Mouse (Mus musculus): ENCODE measurements around the gene Birc2. TPM values are rescaled to one million over a fixed set of nuclear protein-coding genes. Genes with fewer than 3 reads are reported as not detected.
"Not testable (repeated sequence)": the region's sequence is repeated elsewhere in the genome, so short reads cannot be mapped to it uniquely, and the experiment has no call there.

The Birc2 gene
- 10 to 100 TPM; 94.9 to 96.7 TPM for polyA plus RNA-seq (2017; shearing (Covaris generic))

GRCm38 (mm10) chr9:7836905-7837805 lies at the start of gene Birc2:
TSS of gene Birc2 (minus strand) at chr9:7837064.
- ATAC-seq, result peak; percentile 87

DNA sequence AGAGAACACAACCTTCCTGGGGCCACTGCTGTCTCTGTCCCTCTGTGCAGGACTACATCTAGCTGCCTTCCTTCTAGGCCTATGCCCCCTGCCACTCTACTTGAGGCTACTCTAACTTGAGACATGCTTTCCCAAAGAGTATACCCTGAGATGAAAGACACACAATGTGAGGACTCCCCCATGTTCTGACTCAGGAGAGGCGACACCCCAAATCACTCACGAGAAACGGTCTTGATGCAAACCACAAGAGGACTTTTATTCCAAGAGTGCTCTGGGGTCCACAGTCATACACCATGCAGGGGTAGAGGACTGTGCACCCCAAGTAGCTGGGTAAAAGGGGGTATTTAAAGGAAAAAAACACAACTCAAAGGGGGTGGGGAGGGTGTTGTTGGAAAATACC lies 47.5 kb upstream of the Birc2 start:
- no peak for ATAC-seq

GRCm38 (mm10) chr9:7882304-7882865 lies 45.5 kb upstream of the Birc2 start:
- no peak for ATAC-seq

- ATAC-seq, result no peak
Measured at GRCm38 (mm10) chr9:7873511-7874211, 36.8 kb upstream of the Birc2 start.

DNA sequence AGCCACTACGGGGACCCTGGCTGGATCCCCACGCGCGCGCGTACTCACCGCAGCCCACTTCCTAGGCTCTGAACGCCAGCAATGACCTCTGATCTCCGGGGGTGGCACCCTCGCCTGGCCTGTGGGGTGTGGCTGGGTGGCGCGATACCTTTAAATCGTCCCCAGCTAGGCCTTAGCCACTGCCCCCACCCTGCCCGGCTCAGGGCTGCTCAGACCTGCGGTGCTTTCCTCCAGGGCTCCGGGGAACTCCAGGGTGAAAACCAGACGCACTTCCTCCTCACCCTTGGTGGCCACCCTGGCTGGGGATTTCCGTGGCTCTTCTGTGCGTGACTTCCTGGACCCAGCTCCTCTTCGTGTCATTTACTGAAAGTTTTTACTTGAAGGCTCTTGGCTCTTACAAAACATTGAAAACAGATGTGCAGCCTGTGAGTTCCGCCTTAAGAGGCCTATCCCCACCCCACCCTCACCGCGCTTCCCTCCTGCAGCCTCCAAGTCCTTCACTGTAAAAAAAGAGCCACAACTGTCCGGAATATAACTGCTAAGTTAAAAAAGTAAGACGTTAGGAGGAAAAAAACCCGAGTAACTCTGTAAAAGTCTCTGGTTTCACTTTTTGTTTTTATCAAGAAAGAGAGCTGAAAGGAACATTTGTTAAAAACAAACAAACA lies 36.0 kb upstream of the Birc2 start, which contains the start of gene Birc3:
Birc3 (minus strand) TSS at position 412 of the 665 bp plus-strand sequence.
- peak; percentile 85 for ATAC-seq

GRCm38 (mm10) chr9:7872044-7872774 lies 35.3 kb upstream of the Birc2 start:
- no peak for ATAC-seq

DNA sequence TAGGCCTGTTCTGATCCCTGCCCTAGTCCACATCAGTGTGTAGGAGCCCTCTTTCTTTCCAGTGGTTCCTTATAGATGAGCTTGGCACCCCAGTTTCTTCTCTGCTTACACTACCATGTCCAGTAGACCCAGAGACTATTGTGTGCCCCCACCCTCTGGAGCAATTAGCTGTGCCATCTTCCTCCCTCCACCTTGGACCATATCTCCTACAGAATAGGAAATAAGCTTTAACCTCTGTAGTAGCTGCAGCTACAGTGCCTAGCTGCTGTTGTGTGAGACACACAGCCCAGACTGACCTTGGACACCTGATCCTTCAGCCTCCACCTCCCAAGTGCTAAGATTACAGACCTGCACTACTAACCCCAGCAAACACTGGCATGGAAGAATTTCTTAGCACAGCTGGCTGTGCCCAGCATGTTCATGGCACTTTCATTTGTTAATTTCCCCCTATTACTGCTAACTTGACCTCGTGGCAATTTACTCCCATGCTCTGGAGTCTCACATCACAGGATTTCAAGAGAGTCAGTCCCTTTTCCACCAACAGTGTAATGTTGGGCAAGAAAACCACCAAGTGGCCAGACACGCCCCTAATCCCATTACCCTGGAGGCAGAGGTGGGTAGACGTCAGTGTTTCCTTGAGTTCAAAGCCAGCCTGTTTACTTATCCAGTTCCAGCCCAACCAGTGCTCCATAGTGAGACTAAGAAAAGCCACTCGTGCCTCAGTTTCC lies 34.6 kb upstream of the Birc2 start:
- ATAC-seq, result peak; percentile 7

GRCm38 (mm10) chr9:7870556-7871315 lies 33.9 kb upstream of the Birc2 start:
- ATAC-seq, result no peak

DNA sequence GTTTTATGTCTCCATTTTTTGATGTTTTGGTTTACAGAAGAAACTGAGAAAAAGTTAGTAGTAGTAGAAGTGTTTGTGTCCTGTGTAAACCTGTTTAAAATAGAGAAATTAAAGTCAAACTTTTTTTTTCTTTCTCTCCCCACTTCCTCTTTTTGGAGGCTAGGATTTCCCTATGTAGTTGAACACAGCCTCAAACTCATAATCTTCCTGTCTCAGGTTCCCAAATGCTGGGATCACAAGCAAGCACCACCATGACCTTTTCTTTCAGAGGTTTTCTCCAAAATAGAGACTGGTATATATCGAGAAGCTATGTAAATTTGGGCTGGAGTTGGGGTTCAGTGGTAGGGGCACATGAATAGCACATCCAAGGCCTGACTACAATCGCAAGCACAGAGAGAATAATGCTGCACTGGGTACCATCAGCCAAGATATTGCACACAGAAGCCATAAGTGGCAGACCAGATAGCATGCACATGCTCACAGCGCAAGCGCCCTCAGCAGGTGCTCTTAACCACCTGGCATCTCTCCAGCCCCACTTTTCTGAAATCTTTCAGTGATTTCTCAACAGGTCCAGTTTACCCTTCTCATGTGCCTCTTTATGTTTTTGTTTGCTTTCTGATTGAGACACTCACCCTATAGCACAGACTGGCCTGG lies 32.1 kb upstream of the Birc2 start:
- no peak for ATAC-seq

DNA sequence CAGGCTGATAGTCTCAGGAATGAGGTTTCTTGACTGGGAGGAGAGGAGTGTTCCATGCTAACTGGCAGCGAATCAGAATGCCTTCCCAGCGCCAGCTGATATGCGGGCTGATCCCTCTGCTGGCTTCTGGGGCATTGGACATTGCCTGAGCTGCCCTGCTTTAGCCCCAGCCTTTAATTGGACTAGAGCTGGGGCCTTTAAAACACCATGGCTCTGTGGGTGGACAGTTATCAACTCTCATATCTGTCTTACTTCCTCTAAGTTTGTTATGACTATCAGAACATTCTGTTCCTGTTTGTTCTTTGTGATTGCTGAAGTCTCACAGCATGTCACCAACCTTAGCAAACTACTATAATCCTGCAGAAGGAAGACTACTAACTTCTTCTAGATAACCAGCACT lies 31.1 kb upstream of the Birc2 start:
- ATAC-seq, result peak; percentile 8

- ATAC-seq, result not testable (repeated sequence)
Measured at GRCm38 (mm10) chr9:7866981-7867380, 30.1 kb upstream of the Birc2 start.

- ATAC-seq, result no peak
Measured at GRCm38 (mm10) chr9:7860976-7861375, 24.1 kb upstream of the Birc2 start.

DNA sequence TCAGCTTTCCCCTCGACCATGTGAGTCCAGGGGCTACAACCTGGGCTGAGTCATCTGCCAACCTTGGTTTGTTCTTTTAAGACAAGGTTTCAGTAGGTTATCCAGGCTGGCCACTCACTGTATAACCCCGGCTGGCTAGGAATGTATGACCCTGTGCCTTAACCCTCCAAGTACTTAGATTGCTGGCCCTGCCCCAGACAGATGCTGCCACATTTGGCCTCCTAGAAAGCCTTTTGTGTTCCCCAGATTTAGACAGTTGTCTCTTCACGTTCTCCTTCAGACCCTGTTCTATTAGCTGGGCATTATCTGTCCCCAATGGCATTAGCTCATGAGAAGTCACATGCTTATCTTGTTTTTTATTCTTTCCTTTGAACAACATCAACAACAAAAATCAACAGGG lies 19.0 kb upstream of the Birc2 start:
- no peak for ATAC-seq

DNA sequence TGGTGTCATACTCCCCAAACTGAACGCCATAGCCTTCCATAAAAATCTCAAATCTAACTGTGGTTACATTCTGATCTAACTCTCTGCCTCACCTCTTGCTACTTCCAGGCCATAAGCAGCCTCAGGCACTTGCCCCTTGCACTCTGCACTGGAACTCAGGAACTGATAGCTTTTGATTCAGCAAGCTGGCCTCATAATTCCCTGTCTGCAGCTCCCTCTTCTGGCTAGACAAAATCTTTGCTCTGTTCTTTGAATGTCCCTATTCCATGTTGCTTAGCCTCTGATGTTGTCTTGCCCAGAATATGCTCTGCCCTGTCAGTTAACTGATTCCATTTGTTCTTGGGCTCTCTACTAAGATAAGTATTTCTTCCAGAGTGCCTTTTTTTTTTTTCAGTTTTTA lies 18.5 kb upstream of the Birc2 start:
- ATAC-seq, result peak; percentile 65

- not testable (repeated sequence) for ATAC-seq
Measured at GRCm38 (mm10) chr9:7854196-7854595, 17.3 kb upstream of the Birc2 start.

DNA sequence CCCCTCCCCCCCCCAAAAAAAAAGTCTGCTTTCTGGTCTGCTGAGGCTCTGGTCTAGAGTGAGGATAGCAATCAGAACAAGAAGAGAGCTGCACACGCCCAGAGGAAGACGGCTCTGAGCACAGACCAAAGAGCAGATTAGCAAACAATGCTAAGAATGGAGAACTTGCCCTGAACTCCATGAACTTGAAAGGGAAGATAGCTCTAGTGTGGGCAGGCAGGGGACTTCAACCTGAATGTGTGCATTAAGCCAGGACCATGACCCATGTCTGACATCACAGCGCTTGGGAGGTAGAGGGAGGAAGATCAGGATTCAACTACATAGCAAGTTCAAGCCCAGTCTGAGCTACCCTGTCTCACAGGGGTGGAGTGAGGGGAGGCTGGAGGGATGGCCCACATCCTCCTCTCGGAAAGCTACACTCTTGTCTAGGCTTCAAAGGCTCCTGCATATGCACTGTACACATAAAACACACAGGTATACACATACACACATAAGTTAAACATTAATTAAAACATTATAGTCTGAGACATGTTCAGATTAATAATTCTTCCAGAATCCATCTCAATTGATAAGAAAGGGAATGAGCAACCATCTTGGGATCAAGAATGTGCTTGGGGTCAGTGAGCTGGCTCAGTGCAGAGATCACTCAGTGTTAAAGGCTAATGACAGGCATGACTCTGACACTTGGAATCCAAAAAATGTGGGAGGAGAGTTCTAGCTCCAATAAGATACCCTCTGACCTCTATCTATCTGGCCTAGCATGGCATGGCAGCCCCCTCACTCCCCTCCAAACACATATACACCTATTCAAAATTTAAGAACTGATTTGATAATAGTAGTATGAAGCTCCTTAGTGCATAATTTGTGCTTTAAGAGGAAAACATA lies 15.7 kb upstream of the Birc2 start:
- ATAC-seq, result no peak

GRCm38 (mm10) chr9:7851841-7852240 lies 15.0 kb upstream of the Birc2 start:
- no peak for ATAC-seq

GRCm38 (mm10) chr9:7848191-7848590 lies 11.3 kb upstream of the Birc2 start:
- ATAC-seq, result no peak

GRCm38 (mm10) chr9:7846667-7847199 lies 9.9 kb upstream of the Birc2 start:
- peak; percentile 43 for ATAC-seq

Data from activated CD4-positive, CD25-positive, alpha-beta regulatory T cell, adult 4 months (primary cell).